Mouse (Mus musculus) megakaryocyte, embryonic 14.5 days (primary cell): Measurements from ENCODE around the gene Stk39.

ENCODE experiments used
- FLI1 ChIP-seq: IDR thresholded peaks from 2 replicates; pipeline ENCODE4 v1.6.1; 2012; ENCODE audit warnings: low read length, inconsistent platforms, mixed read lengths
- GATA1 ChIP-seq: IDR thresholded peaks from 3 replicates; pipeline ENCODE4 v1.6.1; 2012; ENCODE audit warnings: mixed read lengths, low read length, inconsistent platforms, borderline replicate concordance

- no peak for TF ChIP-seq GATA1
- TF ChIP-seq FLI1, result no peak
Observed at GRCm38 (mm10) chr2:68289961-68290360, 182.1 kb downstream of the Stk39 start.
